ENCODE assay signal across 8 mouse cellular contexts in the genomic region with DNA sequence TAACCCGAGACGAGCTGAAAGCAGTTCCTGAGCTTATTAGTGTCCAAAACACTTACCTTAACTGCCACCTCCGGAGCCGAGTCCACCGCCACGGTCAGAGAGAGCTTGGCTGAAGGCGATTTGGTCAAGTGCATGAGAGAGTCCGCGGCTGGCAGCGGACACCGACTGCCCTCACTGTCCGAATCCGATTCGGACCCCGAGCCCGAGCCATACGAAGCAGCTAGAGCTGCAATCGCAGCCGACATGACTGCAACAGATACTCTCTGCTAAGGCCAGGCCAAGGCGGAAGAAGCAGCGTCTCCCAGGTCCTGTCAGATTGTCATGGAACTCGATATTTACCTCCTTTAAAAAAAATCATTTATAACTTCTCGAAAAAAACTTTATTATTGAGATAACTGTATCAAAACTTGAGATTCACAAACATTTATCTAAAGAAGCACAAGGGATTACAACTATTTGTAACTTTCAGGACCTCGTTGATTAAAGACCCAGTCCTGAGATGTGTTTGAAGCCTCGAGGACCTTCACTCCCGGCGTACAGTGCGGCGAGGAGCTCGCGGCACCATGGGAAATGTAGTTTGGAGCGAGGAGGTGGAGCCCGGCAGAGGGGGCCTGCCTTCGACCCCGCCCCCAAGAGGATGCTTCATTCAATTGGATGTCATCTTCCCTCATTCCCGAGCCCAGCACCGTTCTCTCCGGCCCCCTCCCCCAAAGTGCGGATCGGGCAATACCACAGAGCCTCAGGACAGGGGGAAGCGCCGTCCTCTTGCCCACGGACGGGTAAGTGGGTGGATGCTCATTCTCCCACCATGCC. TPM values are rescaled to one million over a fixed set of nuclear protein-coding genes. Genes with fewer than 3 reads are reported as not detected.
DNase-seq lines count a peak whose midpoint lies in the region; ATAC-seq and TF ChIP-seq lines count a peak whose summit lies in the region.

A gene (minus strand): TSS at position 481 of the 813 bp plus-strand sequence.
A gene (plus strand): TSS at position 645 of the 813 bp plus-strand sequence.

- H3K4me2 ChIP-seq in forebrain, embryonic 15.5 days (replicated peaks), result peak within 1 kb of the TSS; percentile 61

- peaks cover 0 to 2% of the 10 kb centered on the region in 2 experiments; a peak in 1 of 4 replicates for H3K4me1 ChIP-seq in ES-E14 (ENCODE audit: control insufficient read depth in 2 of 2, insufficient read depth in 2 of 2, low read length in 2 of 2, poor library complexity in 1 of 2)
- H3K4me1 ChIP-seq in forebrain, embryonic 15.5 days, result peaks cover 34% of the 10 kb centered on the region
- peaks cover 12% of the 10 kb centered on the region for H3K4me1 ChIP-seq in lung, adult 2 months (ENCODE audit: control insufficient read depth, insufficient read depth, low read length)

- WGBS in forebrain, embryonic 15.5 days, result under 1% methylated on average over 44 of the region's 44 CpGs
- WGBS in lung, adult 2 months, result under 1% methylated on average over 44 of the region's 44 CpGs

- intact Hi-C loops in heart, postnatal 25 days (cut with DNase I), result loop anchor here (5.0 to 10.0 kb wide), 3 partner anchors 36 to 422 kb away; a partner anchor contains a TSS

- in situ Hi-C loops in ES-E14 (cut with MboI; ENCODE audit: low sequenced_read_pairs in 2 of 2, unreplicated experiment in 2 of 2), result no loop called here

- H3K9ac ChIP-seq in ES-E14 (ENCODE audit: insufficient read depth, low read depth, low read length, poor library complexity, severe bottlenecking), result peak within 1 kb of the TSS; percentile 98
- H3K9ac ChIP-seq in forebrain, embryonic 15.5 days (replicated peaks), result peak within 1 kb of the TSS; percentile 99

- no peaks in the 10 kb centered on the region for H3K27me3 ChIP-seq in forebrain, embryonic 15.5 days

- H3K27ac ChIP-seq in ES-E14 (ENCODE audit: insufficient read depth, low read depth, low read length, poor library complexity, severe bottlenecking), result peak within 1 kb of the TSS; percentile 90
- H3K27ac ChIP-seq in forebrain, embryonic 15.5 days (replicated peaks), result peak within 1 kb of the TSS; percentile 98

- peak; percentile 97 for DNase-seq in ES-E14 (ENCODE audit: low read depth, low spot score)
- peak; percentile 99 for DNase-seq in cerebellum, adult 11-12 months
- peak; percentile 91 for DNase-seq in heart, postnatal 25 days (ENCODE audit: low spot score)
- peak; percentile 98 to 99 for DNase-seq in layer of hippocampus, adult 18-20 months (ENCODE audit: low spot score in 2 of 2)
- DNase-seq in lung, adult 2 months, result peak; percentile 88
- DNase-seq in thymus, adult 18-20 months, result peak; percentile 90 to 92

- peak; percentile 98 for ATAC-seq in forebrain, embryonic 15.5 days (replicated peaks)
- ATAC-seq in neutrophil, adult 5-6 weeks (ENCODE audit: extremely low read depth, insufficient number of reproducible peaks, low FRiP score, poor library complexity, severe bottlenecking), result peak; percentile 96

- TF ChIP-seq POLR2A in lung, adult 2 months (IDR thresholded peaks at IDR 0.05; ENCODE audit: borderline replicate concordance, extremely low read depth, low read depth, low read length), result peak; percentile 91; the same call in 1 of the 2 replicates

- H3K9me3 ChIP-seq in ES-E14 (ENCODE audit: control insufficient read depth, insufficient read depth, low read depth, low read length), result no peaks in the 10 kb centered on the region
- H3K9me3 ChIP-seq in forebrain, embryonic 15.5 days, result no peaks in the 10 kb centered on the region

- no peaks in the 10 kb centered on the region for H3K36me3 ChIP-seq in ES-E14 (ENCODE audit: control insufficient read depth, insufficient read depth, low read length, poor library complexity, severe bottlenecking)
- H3K36me3 ChIP-seq in forebrain, embryonic 15.5 days, result peaks cover 3% of the 10 kb centered on the region; the same call in 1 of the 2 replicates

- H3K4me3 ChIP-seq in ES-E14 (ENCODE audit: insufficient read depth in 1 of 2, low read depth in 1 of 2, low read length in 2 of 2, poor library complexity in 1 of 2, severe bottlenecking in 1 of 2), result peak within 1 kb of the TSS; percentile 92 to 99
- peak within 1 kb of the TSS; percentile 99 for H3K4me3 ChIP-seq in forebrain, embryonic 15.5 days
- H3K4me3 ChIP-seq in lung, adult 2 months (replicated peaks; ENCODE audit: extremely low read depth, low read depth, low read length), result peak within 1 kb of the TSS; percentile 97

- TF ChIP-seq CTCF in lung, adult 2 months (IDR thresholded peaks at IDR 0.05; ENCODE audit: insufficient read depth, low read length), result no peak

TF ChIP-seq in ES-E14, 5 proteins besides CTCF, POLR2A, EP300 and RAD21:
- TF ChIP-seq ZC3H11A (IDR thresholded peaks at IDR 0.05; ENCODE audit: borderline replicate concordance, low read depth, low read length), result no peak
- TF ChIP-seq MAFK (IDR thresholded peaks at IDR 0.05; ENCODE audit: insufficient read depth, low read depth, low read length), result no peak
- peak; percentile 96 for TF ChIP-seq HCFC1 (IDR thresholded peaks at IDR 0.05; ENCODE audit: borderline replicate concordance, insufficient read depth, low read length)
- no peak for TF ChIP-seq ZNF384 (IDR thresholded peaks at IDR 0.05; ENCODE audit: low read depth, low read length)
- no peak for TF ChIP-seq CHD2 (IDR thresholded peaks at IDR 0.05; ENCODE audit: low read depth, low read length)

RNA-seq across cellular contexts. Expression of the first gene that starts in this region (rescaled TPM):
- total RNA-seq in ES-E14 (2012; rRNA removed), result 12.8 and 13.0 TPM in 2 replicates
- polyA plus RNA-seq in forebrain, embryonic 15.5 days (2015; fragmentation: Nextera tagmentation; extraction: Ambion mirVana), result 32.3 and 33.2 TPM in 2 replicates
- total RNA-seq in heart, postnatal 25 days (2021), result 10 to 100 TPM; 19.1 to 20.2 TPM
- 10 to 100 TPM; 50.9 to 58.6 TPM for total RNA-seq in layer of hippocampus, adult 18-20 months (2021)
- polyA plus RNA-seq in lung, adult 2 months (2012; rRNA removed), result 10.9 and 11.8 TPM in 2 replicates
- total RNA-seq in neutrophil, adult 5-6 weeks (2017), result 52.3 and 58.9 TPM in 2 replicates

RNA-seq across cellular contexts. Expression of the second gene that starts in this region (rescaled TPM):
- total RNA-seq in ES-E14 (2012; rRNA removed), result 4.9 and 5.2 TPM in 2 replicates
- 84.7 and 85.8 TPM in 2 replicates for polyA plus RNA-seq in forebrain, embryonic 15.5 days (2015; fragmentation: Nextera tagmentation; extraction: Ambion mirVana)
- under 1 TPM; 0.70 to 0.78 TPM for total RNA-seq in heart, postnatal 25 days (2021)
- 100 to 1,000 TPM; 373 to 404 TPM for total RNA-seq in layer of hippocampus, adult 18-20 months (2021)
- polyA plus RNA-seq in lung, adult 2 months (2012; rRNA removed), result 0.86 and 0.98 TPM in 2 replicates
- total RNA-seq in neutrophil, adult 5-6 weeks (2017), result not detected in 2 replicates

Comparison
In these comparisons a context has a peak if more than half of its experiments do, and no peak if none do; other contexts are left out.
1. Peak in every context shown above with its lines: DNase-seq, ATAC-seq, H3K4me3 ChIP-seq and H3K27ac ChIP-seq.
2. RNA of the second gene that starts in this region (total RNA-seq): 373 to 404 TPM in layer of hippocampus, adult 18-20 months; 4.9 to 5.2 TPM in ES-E14, 0.70 to 0.78 TPM in heart, postnatal 25 days and not detected in neutrophil, adult 5-6 weeks; every median in the first group is over 10 times any median in the second.
3. RNA of the second gene that starts in this region (polyA plus RNA-seq): 84.7 to 85.8 TPM in forebrain, embryonic 15.5 days; 0.86 to 0.98 TPM in lung, adult 2 months; every median in the first group is over 10 times any median in the second.